Comparison of ENCODE assay signal across 12 mouse cellular contexts in genomic region chr9:120108953-120109352, GRCm38 (mm10). TPM values are rescaled to one million over a fixed set of nuclear protein-coding genes. Genes with fewer than 3 reads are reported as not detected.
"Had no signal": no experiment of that assay in that cellular context is flagged by ENCODE, and none has a peak within 500 bp of the region (broad histone marks: within the 10 kb centered on the region; RNA-seq: fewer than 3 reads in every experiment).

No protein-coding gene starts in this region.

RNA-seq across cellular contexts. Expression of gene Ccr8, which starts 17.0 kb away (rescaled TPM):
- polyA plus RNA-seq: macrophage; midbrain, embryonic 11.5 days; midbrain, embryonic 13.5 days; midbrain, embryonic 15.5 days; midbrain, postnatal 0 days; neural tube, embryonic 12.5 days; neural tube, embryonic 14.5 days had no signal

RNA-seq across cellular contexts. Expression of gene Mobp, which starts 40.6 kb away (rescaled TPM):
- polyA plus RNA-seq: lung, adult 2 months; lung, embryonic 15.5 days; lung, postnatal 0 days; macrophage; midbrain, embryonic 15.5 days; spleen, adult 2 months; thymus, postnatal 0 days had no signal
